Mouse (Mus musculus) embryo, embryonic 11.5 days (tissue): ENCODE measurements around the gene Ntm.
A peak's percentile ranks its signal among the peaks of the same experiment; 100 is the strongest.

Experiments
- DNase-seq: peaks from one replicate; pipeline ENCODE4 v3.0.0-alpha.2; 2012; ENCODE audit warnings: low read depth, low spot score

The Ntm gene

GRCm38 (mm10) chr9:29496002-29496401 is 466.9 kb downstream of the Ntm start:
- no peak for DNase-seq

- DNase-seq, result no peak
Measured at GRCm38 (mm10) chr9:29482272-29482671, 480.7 kb downstream of the Ntm start.

- no peak for DNase-seq
Measured at GRCm38 (mm10) chr9:29479051-29479450, 483.9 kb downstream of the Ntm start.

DNA sequence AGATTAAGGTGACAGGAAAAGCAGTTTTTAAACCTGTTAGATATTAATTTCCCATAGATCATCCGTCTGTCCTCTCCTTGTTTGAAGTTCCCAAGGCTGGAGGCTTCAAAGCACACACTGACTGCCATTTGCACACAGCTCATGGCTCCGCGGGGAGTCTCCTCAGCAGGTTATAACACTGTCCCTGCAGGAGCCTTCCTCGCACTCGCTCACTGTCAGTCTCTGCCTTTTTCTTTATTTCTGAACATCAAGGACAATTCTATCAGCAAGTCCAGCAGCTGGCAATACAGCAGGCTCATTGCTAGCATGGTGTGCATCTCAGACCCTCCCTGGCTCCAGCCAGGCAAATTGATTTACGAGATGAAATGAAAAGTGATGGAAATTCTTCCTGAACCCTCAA is 485.7 kb downstream of the Ntm start:
- DNase-seq, result no peak

GRCm38 (mm10) chr9:29473418-29473817 is 489.5 kb downstream of the Ntm start:
- DNase-seq, result no peak

DNA sequence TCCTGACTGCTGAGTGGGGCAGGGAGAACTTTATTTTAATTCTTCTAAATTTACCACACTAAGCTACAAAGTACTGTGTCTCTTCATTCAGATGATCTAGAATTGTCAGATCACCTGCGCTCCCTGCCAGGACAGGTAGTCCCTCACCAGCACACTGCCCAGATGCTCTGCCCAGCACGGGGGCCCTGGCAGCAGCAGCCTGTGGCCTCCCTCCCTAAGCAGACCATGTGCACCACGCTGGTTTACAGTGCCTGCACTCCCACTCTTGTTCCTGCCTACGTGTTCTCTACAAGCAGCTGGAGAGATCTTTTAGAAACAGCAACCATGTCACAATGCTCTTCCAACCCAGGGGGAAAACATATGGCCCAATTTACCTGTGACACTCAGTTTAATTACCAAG is 490.7 kb downstream of the Ntm start:
- DNase-seq, result no peak

DNA sequence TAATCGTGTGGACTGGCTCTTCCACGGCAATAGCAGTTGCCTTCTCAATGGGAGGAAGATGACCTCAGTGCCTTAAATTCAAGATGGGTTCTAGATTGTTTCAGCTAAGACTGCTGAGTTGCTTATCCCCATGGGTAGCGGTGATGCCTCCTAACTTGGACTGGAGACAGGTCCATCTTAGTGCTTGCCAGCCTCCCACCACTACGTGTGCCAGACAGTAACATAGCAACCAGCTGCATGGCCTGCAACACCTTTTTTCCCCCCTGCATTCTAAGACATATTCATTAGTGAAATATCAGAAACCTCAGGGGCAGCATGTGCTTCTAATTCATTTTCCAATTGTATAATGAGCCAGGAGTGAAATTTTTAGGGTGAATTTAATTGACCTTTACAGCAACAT is 498.2 kb downstream of the Ntm start:
- DNase-seq, result no peak

DNA sequence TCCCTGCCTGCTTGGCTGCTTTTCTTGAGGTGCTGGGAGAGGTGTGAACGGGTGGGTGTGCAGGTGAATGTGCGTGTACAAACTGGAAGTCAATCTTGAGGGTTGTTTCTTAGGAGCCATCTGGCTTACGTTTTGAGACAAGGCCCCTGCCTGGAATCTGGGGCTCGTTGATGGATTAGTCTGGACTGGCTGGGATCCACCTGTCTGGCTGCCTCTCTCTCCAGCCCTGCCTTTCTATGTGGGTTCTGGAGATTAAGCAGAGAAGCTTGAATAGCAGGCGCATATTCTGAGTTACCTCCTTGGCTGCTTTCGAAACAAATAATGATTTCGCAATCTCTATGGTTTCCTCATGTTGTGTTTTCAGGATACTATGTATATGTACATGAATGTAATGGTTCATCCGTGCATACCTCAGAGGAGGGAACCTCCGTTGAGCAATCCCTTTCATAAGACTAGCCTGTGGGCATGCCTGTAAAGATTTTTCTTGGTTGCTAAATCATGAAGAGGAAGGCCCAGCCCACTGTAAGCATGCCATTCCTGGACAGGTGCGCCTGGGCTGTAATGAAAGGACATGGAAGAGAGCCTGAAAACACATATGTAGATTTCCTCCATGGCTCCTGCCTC is 499.9 kb downstream of the Ntm start:
- no peak for DNase-seq

- peak; percentile 71 for DNase-seq
Measured at GRCm38 (mm10) chr9:29457976-29458572, 504.9 kb downstream of the Ntm start.

GRCm38 (mm10) chr9:29456014-29456413 is 506.9 kb downstream of the Ntm start:
- DNase-seq, result no peak

DNA sequence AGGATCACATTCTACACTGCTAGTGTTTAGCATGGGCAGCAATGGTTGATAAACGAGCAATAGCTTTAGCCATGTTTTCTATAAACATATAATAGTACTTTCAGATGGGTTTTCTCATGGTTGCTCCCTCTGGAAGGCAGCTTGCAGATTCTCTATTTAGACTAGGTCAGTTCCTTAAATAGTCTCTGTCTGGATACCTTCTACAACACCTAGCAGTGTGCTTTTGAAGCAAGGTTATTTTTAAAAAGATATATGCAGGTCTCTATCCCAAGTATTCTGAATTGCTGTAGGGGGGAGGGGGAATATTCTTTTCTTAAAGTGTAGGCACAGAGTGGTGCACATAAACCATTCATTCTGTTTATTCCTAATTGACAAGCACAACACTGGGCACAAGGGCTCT is 511.7 kb downstream of the Ntm start:
- DNase-seq, result no peak

- DNase-seq, result no peak
Measured at GRCm38 (mm10) chr9:29444001-29444400, 518.9 kb downstream of the Ntm start.

- no peak for DNase-seq
Measured at GRCm38 (mm10) chr9:29439401-29439800, 523.5 kb downstream of the Ntm start.

- DNase-seq, result no peak
Measured at GRCm38 (mm10) chr9:29434611-29435010, 528.3 kb downstream of the Ntm start.

GRCm38 (mm10) chr9:29433910-29434309 is 529.0 kb downstream of the Ntm start:
- DNase-seq, result no peak

GRCm38 (mm10) chr9:29433156-29433555 is 529.8 kb downstream of the Ntm start:
- no peak for DNase-seq

DNA sequence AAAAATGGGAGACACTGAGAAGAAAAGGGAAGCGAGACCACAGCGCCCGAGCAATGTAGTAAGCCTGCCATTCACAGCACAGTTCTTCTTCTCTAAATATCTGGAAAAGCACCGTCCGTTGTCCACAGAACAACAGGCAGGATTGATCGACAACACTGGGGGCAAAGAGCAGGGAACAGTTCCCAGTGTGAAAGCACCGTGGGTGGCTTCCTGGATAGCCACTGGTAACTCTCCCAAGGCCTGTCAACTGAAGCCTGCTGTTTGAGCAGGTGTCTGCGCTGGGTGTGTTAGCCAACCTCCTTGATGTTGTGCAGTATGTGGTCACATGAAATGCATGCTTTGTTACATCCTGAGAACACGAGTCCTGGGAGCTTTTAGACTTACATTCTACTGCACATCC is 531.4 kb downstream of the Ntm start:
- no peak for DNase-seq

- DNase-seq, result no peak
Measured at GRCm38 (mm10) chr9:29430189-29430588, 532.8 kb downstream of the Ntm start.

- peak; percentile 51 for DNase-seq
Measured at GRCm38 (mm10) chr9:29428322-29428721, 534.6 kb downstream of the Ntm start.

GRCm38 (mm10) chr9:29426261-29426660 is 536.7 kb downstream of the Ntm start:
- no peak for DNase-seq

DNA sequence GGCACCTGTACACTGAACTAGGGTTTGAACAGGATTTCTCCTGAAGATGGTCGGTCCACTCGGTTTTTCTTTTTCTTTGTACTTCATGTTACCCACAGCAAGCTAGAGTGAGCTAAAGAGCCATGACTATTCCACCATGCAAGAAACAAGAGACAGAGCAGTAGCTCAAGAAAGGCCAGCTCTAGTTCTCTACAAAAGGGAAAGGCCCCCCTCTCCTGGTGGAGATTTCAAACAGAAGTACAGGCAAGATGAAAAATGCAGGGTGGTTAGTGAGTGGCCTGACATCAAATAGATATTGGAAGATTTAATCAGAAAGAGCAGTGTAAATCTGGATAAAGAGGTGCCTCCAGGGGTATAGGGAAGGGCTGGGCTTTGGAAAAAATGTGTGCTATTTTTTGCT is 547.4 kb downstream of the Ntm start:
- DNase-seq, result no peak

DNA sequence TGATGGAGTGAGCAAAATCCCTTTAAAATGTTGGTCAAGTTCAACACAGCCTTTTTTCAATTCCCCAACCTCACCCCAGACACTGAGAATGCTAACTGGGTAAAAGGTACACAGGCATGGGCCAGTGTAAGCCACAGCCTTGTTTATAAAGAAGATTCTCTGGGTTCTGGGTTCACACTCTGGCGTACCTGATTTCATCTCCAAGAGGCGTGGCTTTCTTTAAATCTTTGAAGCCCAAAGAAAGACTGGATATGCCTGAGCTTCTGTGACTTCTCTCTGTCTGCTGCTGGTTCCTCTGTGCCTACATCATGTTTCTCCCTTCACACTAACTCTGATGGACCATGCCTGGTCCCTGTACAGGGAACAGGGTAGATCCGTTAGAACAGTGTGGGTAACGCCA is 549.8 kb downstream of the Ntm start:
- no peak for DNase-seq

- peak; percentile 49 for DNase-seq
Measured at GRCm38 (mm10) chr9:29412181-29412771, 550.7 kb downstream of the Ntm start.
